Mouse (Mus musculus) gastrocnemius, postnatal 36 days (tissue): ENCODE results near the gene Fbxl13. TPM values are rescaled to one million over a fixed set of nuclear protein-coding genes. Genes with fewer than 3 reads are reported as not detected.

Experiments
- DNase-seq, 2 experiments: peaks; one replicate each; pipeline ENCODE4 v3.0.0; 2022
- intact Hi-C: fragments of 180-260 bp; cut with DNase I; formaldehyde crosslinking; loops from one replicate; pipeline ENCODE4 v1.15.1; 2025
- total RNA-seq, 2 experiments: library from RNA; stranded (reverse); gene quantifications; 2 replicates each; pipeline ENCODE4 v1.2.3; 2021

The Fbxl13 gene
- total RNA-seq, 2 experiments from 2014 or later, result 0.12 TPM; not detected in 1

- intact Hi-C loops, result loop anchor here (2.0 kb wide), 2 partner anchors 155 to 323 kb away; no protein-coding TSS in a partner anchor
- no peak for DNase-seq
Observed at GRCm38 (mm10) chr5:21587683-21588082, 57.8 kb downstream of the Fbxl13 start.

GRCm38 (mm10) chr5:21586763-21587162, 58.7 kb downstream of the Fbxl13 start:
- intact Hi-C loops, result loop anchor here (2.0 kb wide), 2 partner anchors 154 to 322 kb away; no protein-coding TSS in a partner anchor
- peak; percentile 36 to 40 for DNase-seq

GRCm38 (mm10) chr5:21578136-21578535, 67.3 kb downstream of the Fbxl13 start:
- DNase-seq, result no peak
- intact Hi-C loops, result no loop called here

GRCm38 (mm10) chr5:21575210-21575550, 70.3 kb downstream of the Fbxl13 start:
- no peak for DNase-seq
- intact Hi-C loops, result no loop called here

- intact Hi-C loops, result no loop called here
- no peak for DNase-seq
Observed at GRCm38 (mm10) chr5:21574386-21575209, 70.8 kb downstream of the Fbxl13 start.

GRCm38 (mm10) chr5:21572764-21573416, 72.5 kb downstream of the Fbxl13 start:
- intact Hi-C loops, result no loop called here
- DNase-seq, result no peak

GRCm38 (mm10) chr5:21567784-21568183, 77.7 kb downstream of the Fbxl13 start:
- no peak for DNase-seq
- intact Hi-C loops, result loop anchor here (10.0 kb wide), 1 partner anchor 73 kb away; no protein-coding TSS in a partner anchor

- DNase-seq, result no peak
- intact Hi-C loops, result loop anchor here (10.0 kb wide), 1 partner anchor 71 kb away; no protein-coding TSS in a partner anchor
Observed at GRCm38 (mm10) chr5:21565392-21566065, 79.9 kb downstream of the Fbxl13 start.

GRCm38 (mm10) chr5:21563936-21564335, 81.5 kb downstream of the Fbxl13 start:
- no peak for DNase-seq
- intact Hi-C loops, result loop anchor here (10.0 kb wide), 1 partner anchor 69 kb away; no protein-coding TSS in a partner anchor

GRCm38 (mm10) chr5:21556502-21556901, 88.9 kb downstream of the Fbxl13 start:
- DNase-seq, result no peak
- intact Hi-C loops, result no loop called here

- intact Hi-C loops, result no loop called here
- DNase-seq, result no peak
Observed at GRCm38 (mm10) chr5:21554732-21555131, 90.7 kb downstream of the Fbxl13 start.

GRCm38 (mm10) chr5:21553685-21554084, 91.7 kb downstream of the Fbxl13 start:
- DNase-seq, result no peak
- intact Hi-C loops, result no loop called here

GRCm38 (mm10) chr5:21547005-21547404, 98.4 kb downstream of the Fbxl13 start:
- intact Hi-C loops, result no loop called here
- no peak for DNase-seq

- DNase-seq, result peak; percentile 32 to 53
- intact Hi-C loops, result no loop called here
Observed at GRCm38 (mm10) chr5:21545786-21546185, 99.6 kb downstream of the Fbxl13 start.

- no peak for DNase-seq
- intact Hi-C loops, result no loop called here
Observed at GRCm38 (mm10) chr5:21545227-21545626, 100.2 kb downstream of the Fbxl13 start.

GRCm38 (mm10) chr5:21544821-21545220, 100.6 kb downstream of the Fbxl13 start:
- intact Hi-C loops, result no loop called here
- DNase-seq, result peak in 1 of 2 experiments; percentile 45

GRCm38 (mm10) chr5:21543409-21544201, 101.8 kb downstream of the Fbxl13 start, which contains the start of gene Lrrc17:
TSS of gene Lrrc17 (plus strand) at chr5:21543559.
- intact Hi-C loops, result no loop called here
- DNase-seq, result peak in 1 of 2 experiments; percentile 34

- no peak for DNase-seq
- intact Hi-C loops, result no loop called here
Observed at GRCm38 (mm10) chr5:21542226-21542625, 103.2 kb downstream of the Fbxl13 start.

- intact Hi-C loops, result no loop called here
- peak in 1 of 2 experiments; percentile 43 for DNase-seq
Observed at GRCm38 (mm10) chr5:21532921-21533320, 112.5 kb downstream of the Fbxl13 start.

GRCm38 (mm10) chr5:21532126-21532525, 113.3 kb downstream of the Fbxl13 start:
- DNase-seq, result no peak
- intact Hi-C loops, result no loop called here
